Mouse (Mus musculus): Measurements from ENCODE around the gene Ppp1r1c.

Gene Ppp1r1c

DNA sequence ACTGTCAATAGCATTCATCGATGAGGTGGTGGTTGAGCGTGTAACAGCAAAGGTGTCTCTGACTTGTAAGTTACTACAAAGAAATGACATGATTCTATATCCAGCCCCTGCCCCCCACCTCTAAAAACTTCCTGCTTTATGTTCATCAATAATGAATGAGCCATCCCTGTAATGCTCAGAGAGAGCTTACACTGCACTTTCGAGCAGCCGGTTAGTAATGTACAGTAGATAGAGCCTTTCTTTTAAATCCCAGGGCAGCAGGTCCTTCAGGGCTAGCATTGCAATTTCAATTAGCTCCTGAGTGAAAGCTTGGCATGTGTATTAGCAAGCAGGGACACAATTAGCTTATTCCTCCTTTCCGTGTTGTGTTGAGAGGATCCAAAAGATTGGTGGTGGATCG, at the start of gene Ppp1r1c:
Gene Ppp1r1c, plus strand, starts transcription at position 206 of the 400 bp plus-strand sequence.
- no peak for DNase-seq (ENCODE audit: low read depth, low spot score)

DNA sequence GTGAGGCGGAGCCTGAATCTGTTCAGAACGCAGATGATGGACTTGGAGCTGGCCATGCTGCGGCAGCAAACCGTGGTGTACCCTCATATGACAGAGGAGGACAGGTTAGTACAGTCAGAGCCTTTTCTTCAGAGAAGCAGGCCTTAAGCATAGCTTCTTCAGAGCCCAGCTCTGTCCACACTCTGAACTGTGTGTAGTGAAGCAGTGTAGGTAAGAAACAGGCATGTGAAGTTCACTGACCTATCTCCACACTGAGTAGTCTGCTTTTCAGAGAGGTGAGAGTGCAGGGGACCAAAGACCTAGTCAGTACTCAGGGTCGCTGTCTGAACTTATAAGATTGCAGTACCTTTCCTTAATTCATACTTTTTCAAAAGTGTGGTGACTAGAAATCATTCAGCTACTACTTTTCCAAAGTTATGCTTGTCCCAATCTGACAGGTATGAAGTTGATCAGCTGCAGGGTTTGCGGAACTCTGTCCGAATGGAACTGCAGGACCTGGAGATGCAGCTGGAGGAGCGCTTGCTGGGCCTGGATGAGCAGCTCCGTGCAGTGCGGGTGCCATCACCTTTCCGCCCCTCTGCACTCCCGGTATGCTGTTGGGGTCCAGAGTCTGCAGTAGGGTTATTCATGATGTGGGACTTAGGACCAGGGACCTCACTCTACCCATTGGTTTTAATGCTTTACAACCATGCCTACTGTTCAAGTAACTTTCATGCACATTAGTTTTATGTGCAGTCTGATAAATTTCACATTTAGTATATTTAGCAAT, 47.0 kb upstream of the Ppp1r1c start:
- DNase-seq (ENCODE audit: low read depth, low spot score), result no peak

DNA sequence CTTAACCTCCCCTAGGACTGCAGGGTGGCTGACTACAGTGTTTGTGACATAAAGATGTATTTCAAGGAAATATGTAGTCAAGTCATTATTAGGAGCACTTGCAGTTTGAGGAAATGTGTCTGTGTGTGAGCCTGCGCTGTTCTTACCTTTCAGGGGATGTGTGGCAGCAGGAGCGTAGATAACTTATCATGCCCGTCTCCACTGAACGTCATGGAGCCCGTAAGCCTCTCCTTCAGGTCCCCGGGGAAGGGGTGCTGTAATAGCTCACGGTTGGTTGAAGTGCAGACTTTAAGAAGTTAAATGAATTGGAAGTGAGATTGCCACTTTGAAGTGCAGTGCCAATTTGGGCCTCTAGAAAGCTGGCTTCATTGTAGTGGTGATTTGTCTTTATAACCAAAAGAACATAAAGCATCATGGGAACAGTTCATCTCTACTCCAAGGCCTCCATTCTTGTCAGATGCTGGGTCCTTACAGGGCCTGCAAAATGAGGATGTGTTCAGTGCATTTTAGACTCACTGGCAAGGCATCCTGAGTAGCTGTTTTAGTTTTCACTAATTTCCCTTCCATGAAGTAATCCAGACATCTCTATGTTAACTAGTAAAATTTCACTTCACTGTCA, 46.0 kb upstream of the Ppp1r1c start:
- no peak for DNase-seq (ENCODE audit: low read depth, low spot score)

DNA sequence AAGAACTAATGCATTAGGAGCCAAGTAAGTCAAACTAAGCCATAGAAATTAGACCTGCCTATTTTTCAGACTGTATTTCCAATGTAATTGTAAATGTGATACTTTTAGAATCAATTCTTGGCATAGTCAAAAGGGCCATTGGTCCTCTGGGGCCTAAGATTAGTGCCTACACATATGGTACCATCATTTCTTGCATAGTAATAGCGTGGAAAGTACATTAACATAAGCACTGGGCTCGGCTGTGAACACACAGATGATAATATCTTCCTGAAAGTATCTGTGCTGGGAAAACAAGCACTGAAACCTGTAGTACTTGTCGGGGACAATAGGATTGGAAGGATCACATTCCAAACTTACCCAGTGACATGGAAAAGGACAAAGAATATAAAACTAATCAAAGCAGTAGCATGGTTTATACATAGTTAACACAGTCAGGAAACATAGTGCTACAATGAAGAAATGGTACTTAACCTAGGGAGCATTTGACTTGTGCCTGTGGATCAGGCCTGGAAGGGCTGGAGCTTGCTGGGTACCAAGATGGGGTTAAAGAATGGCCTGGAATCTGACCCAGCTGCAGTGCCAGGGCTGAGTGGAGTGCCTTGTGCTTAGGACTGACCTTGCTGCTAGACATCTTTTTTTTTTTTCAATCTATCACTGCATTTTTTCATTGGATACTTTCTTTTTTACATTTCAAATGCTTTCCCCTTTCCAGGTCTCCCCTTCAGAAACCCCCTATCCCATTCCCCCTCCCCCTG, 42.9 kb upstream of the Ppp1r1c start:
- no peak for DNase-seq (ENCODE audit: low read depth, low spot score)

DNA sequence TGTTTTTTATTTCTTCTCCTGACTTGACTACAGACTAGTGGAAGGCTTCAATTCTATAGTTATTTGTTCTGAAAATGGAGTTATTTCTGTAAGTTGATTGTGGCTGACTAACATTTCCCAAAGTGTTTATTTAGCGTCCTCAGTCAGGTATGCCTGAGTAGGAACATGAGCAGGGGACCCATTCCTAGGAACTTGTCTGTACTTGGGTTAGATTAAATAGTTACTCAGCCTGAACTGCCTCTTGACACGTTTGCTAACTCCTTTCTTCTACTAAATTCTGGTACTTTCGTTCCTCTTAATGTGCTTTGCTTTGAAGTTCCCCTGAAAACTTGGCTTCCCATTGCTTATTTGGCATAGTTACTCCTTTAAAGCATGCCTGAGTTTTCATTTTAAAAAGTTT, 42.1 kb upstream of the Ppp1r1c start:
- DNase-seq (ENCODE audit: low read depth, low spot score), result no peak

DNA sequence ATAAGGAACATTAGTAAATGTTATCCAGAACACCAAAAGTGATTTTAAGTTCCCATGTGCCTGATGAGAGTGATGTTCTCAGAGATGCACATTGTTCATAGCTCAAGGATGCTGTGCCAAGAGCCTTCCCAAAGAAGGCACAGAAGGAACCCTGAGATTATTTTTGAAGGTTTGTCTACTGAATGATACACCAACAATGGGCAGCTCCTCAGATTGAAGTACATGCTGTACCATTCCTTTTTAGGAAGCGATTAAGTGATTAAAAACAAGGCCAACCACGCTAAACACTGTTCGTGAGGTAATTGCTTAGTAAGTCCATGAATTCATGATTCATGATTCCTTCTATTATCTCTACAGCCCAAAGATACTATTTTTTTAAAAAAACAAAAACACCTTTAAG, 32.3 kb upstream of the Ppp1r1c start:
- DNase-seq (ENCODE audit: low read depth, low spot score), result no peak

DNA sequence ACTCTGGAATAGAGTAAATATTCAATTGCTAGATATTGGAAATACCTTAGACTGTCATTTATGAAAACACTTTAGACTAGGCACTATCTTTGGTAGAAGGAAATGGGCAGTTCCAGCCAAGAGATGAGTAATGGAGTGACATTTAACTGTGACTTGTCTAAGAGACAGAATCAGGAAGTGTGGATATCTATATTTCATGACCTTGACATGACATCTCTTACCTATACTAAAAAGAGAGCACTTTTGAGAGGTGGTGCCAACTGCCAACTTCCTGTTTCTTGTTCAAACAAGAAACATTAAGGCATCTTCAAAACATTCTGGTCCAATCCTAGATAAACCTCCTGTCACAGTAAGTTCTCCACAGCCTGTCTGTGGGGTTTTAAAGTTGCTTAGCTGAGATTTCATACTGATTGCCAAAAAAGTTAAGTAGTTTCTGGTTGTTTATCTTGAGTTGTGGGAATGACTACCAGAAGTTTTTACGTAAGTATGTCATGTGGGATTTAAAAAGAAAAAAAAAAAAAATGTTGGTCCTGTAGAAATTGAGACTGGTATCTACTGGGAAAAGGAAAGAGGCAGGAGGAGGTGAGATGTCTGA, 29.8 kb upstream of the Ppp1r1c start:
- no peak for DNase-seq (ENCODE audit: low read depth, low spot score)

DNA sequence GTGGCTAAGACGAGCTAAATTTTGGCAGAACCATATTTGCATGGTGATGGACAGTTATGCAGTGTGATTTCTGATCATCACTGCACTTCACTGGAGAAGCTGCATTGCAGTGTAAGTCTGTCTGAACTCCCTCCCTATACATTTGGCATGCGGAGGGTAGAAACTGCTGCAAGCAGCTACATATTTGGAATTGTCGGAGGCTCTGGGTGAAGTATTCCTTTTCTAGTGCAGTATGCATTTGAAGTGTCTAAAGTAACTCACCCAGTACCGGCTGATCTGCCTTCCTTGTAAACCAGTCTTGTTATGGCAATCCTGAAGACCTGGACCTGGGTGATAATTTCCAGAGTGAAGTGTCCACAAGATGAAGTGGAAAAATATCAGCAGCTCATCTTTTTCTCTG, 25.9 kb upstream of the Ppp1r1c start:
- DNase-seq (ENCODE audit: low read depth, low spot score), result no peak

DNA sequence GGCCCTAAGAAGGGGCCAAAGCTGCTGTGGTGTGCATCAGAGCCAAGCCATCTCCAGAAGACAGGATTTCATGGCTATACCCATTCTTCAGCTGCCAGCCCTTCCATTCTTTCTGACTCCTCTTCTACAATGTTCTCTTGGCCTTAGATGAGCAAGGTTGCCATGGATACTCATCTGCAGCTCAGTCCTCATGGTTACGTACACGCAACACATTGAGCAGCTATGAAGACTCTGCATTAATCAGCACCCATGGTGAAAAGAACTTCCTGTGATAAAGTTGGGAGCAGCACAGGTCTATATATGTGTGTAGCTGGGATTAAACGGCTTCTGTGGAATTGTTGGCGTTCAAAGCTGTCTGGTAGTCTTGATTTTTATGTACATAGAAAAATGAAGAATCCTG, 24.3 kb upstream of the Ppp1r1c start:
- DNase-seq (ENCODE audit: low read depth, low spot score), result no peak

DNA sequence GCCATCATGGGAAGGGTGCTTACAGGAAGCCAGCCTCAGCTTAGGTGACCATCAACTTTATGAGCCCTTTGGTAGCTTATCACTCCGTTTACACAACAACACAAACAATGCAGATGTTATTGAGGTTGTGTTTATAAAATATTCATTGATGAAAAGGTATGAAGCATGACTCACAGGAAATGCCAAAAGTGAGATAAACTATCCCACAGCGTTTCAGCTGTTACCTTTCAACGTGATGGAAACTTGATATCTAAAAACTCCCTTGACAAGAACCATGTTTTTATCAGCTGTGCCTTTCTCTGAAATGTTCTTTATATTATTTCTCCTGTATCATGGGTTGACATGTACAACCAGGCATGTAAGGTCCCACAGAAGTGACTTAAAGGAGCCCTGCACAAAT, 16.7 kb upstream of the Ppp1r1c start:
- no peak for DNase-seq (ENCODE audit: low read depth, low spot score)

DNA sequence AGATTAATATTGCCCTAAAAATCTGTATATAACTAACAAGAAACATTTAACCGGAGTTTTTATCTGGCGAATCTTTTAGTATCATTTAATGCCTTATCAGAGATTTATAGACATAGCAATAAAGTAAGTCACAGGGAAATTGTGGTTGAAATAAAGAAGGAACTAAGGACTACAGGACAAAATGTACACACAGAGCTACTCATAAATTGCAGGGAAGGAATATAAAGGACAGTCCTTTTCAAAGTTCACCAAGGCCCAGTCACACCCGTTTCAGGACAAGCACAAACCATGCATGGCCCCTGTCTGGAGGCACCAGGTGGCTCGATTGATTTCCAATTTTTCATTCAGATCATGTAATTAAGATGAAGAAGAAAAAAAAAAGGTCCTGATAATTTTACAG, 12.4 kb upstream of the Ppp1r1c start:
- DNase-seq (ENCODE audit: low read depth, low spot score), result no peak

DNA sequence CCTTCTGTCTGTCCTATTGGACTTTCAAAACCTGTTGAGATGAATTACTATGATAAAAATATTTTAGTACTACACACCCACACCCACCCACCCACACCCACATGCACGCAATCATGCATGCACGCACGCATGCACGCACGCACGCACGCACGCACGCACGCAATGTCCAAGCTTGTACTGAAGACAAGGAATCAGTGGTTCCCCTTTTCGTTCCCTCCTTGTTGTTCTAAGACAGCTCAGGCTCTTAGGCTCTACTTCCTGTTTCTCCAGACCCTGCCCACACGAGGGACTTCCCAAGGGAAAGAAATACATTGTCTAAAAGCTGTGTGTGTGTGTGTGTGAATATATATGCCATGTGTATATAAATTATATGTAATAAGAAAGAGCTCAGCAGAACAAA, 11.6 kb upstream of the Ppp1r1c start:
- DNase-seq (ENCODE audit: low read depth, low spot score), result no peak

DNA sequence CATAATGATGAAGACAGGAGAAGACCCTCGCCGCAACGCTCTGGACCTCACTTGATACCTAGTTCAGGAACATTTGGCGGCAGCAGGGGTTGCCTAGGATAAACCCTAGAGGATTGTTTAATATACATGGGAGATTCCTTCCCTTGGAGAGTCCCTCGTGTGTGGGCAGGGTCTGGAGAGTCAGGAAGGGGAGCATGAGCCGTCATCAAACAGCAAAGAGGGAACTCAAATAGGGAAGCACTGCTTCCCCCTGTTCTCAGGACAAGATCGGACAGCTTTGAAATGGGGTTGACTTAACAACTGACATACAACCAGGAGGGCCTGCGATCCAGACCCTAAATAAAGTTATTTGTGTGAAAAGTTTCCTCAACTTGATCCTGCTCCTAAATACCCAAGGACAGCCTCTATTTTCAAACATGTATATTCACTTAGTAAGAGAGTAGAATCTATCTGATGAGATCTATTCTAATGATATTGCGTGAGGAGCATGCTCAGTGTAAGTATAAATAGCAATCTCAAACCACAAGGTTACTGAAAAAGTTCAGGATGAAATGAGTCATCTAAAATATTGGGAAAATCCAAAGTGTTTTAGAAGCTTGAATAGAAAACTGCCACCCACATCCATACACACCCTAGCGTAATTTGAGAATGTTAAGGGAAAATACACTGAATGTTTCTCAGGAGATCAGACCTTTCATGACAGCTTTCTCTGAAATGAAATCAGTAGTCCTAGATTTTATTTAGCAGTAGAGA, 10.9 kb upstream of the Ppp1r1c start:
- DNase-seq (ENCODE audit: low read depth, low spot score), result no peak

DNA sequence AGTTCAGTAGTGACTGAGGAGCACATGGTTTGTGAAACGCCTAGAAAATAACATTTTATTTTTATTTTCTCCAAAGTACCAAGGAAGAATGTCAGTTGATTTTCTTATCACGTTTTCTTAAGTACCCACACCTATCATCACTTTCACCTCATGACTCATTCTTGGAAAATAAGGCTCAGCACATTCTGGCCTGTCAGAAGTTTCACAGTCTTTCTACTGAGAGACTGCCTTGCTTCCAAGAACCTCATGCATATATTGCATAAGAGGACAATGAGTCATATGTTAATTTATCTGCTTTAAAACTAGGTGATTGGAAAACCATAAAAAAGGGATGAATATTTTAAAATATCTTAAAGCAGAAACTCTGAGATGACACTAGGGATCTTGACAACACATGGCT, 9.4 kb upstream of the Ppp1r1c start:
- no peak for DNase-seq (ENCODE audit: low read depth, low spot score)

DNA sequence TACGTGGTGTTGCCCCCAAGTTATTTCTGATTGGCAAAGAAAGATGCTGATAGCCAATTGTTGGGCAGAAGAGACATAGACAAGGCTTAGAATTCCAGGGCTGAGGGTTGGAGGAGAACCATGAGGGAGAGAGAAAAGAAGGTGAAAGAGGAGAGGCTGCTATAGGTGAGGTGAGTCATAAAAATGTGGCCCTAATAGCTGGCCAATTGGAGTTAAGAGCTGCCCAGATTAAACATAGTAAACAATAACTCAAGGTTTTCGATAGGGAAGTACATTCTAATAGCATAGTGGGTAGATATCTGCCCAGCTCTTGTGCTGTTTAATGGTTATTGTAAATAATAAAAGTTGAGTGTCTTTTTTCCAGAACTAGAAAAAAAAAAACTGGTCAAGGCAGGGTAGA, 2.8 kb upstream of the Ppp1r1c start:
- no peak for DNase-seq (ENCODE audit: low read depth, low spot score)

DNA sequence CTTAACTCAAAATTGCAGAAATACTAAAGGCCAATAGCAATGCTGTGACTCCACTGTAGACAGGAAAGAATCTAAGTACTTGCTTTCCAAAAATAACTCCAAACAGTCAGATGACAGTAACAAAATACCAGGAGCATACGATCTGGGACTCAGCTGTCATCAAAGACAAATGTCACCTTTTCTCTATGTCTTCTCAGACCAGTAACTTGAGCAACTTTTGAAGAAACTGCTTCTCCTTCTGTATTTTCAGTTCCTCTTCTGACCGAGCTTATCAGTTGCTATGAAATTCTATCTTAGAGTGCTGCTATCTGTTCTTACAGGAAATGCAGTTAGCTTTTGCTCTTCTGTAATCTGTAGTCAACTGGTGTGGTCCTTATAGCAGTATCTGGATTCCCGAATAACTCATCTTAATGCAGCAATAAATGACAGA, 6.1 kb downstream of the Ppp1r1c start:
- no peak for DNase-seq (ENCODE audit: low read depth, low spot score)

DNA sequence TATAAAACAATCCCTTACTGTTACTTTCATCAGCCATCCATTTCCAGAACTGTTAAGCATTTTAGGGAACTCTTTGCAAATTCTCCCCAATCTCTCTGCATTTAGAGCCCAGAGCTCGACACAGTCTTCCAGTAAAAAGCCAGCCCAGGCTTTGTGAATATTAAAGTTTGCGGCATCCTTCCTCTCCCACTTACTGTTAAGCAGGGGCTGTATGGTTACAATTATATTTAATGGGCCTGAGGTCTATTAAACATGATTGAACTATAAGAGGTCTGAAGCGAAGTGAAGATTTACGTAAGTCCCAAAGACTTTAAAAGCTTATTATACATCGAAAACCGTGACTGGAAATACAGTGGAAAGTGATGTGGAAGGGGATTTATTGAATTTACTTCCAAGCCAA, 7.2 kb downstream of the Ppp1r1c start:
- DNase-seq (ENCODE audit: low read depth, low spot score), result no peak

DNA sequence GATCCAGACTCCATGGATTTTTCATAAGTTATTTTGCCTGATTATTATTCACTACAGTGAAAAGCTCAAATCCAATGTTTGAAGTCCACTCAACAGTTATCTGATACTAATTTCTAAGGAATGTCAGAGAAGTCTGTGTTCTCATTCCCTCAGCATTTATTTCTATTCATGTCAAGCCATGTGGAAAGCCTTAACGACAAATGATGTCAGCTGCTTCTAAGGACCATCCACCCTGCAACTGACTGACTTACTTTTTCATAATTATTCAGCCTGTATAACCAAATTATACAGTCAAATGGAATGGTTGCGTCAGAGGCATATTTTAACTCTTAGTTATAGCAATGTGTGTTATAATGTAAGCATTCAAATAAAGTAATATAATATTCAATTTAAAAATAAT, 8.3 kb downstream of the Ppp1r1c start:
- DNase-seq (ENCODE audit: low read depth, low spot score), result no peak

DNA sequence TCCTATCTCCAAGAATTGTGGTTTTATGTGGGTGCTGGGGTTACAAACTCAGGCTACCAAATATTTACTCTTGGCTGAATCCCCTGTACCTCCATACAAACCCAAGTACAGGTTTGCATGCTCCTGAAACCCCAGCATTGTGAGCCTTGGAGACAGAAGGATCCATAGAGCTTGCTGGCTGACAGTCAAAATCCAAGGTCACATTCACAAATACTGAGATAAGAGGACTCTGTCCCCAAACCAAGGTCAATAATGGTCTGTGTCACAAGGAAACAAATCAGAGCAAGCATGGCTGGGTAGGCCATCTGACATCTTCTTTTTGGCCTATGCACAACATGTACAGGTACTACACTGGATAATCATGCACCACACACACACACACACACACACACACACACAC, 10.3 kb downstream of the Ppp1r1c start:
- DNase-seq (ENCODE audit: low read depth, low spot score), result no peak

DNA sequence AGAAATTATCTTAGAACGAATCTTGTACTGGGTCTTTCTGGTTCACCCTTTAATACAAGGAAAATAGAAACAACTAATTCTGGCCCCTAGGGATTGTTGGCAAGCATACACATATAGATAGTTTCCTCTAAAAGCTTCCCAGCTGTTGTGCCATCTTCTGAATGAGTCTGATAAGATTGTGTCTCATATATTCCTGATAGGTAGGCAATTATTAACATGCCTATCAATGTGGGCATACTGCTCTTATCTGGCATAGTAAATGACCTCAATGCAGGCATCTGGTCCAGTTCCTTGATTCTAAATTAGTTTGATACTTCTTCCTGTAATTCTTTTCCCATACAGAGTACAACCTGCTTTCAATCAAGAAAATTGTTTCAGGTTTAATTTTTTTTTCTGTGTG, 14.8 kb downstream of the Ppp1r1c start:
- no peak for DNase-seq (ENCODE audit: low read depth, low spot score)

DNA sequence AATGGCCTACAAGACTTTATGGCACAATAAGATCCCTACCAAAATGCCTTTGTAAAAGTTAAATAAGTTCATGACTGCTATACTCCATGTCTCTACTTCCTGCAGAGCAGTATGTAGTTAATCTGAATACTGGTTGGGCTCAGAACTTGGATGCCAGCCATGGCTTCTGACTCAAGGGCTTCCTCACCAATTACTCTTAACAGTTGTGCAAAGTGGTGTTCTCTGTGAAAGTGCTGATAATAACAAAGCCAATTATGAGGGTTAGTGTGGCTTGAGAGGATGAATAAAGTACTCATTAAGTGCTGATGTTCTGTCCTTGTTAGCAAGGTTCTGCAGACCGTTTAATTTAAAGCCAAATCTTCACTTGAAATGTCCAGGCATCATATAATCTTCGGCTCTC, 31.4 kb downstream of the Ppp1r1c start:
- DNase-seq (ENCODE audit: low read depth, low spot score), result no peak

DNA sequence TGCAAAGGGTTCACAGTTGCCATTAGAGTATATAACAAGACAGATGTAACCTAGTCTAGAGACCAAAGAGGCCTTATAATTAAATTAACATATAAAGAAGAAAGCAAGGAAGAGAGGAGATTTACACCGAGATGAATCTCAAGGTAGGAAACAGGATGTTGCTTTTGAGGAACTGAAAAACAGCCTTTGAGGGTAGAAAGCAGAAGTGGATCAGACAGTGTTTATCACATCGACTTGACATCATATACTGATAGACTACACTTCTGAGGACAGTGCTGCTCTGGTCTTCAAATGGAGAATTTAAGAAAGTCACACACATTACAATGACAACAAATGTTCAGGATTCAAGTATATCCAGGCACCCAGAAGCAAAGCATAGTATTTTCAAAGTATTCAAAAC, 34.4 kb downstream of the Ppp1r1c start:
- no peak for DNase-seq (ENCODE audit: low read depth, low spot score)

Measured in ES-CJ7 (cell line).